Mouse (Mus musculus) G1E (cell line): ENCODE results near the gene Nt5dc1. TPM values are rescaled to one million over a fixed set of nuclear protein-coding genes. Genes with fewer than 3 reads are reported as not detected.
A peak's percentile ranks its signal among the peaks of the same experiment; 100 is the strongest.

Experiments used
- ATAC-seq: 2 replicates; pipeline ENCODE4 v1.8.0; 2016; ENCODE audit warnings: mild to moderate bottlenecking; ENCODE audit not compliant: insufficient number of reproducible peaks, poor library complexity, low FRiP score, severe bottlenecking; ENCODE audit errors: extremely low read depth
- DNase-seq: peaks from one replicate; pipeline ENCODE4 v3.0.0; 2012; ENCODE audit warnings: low spot score
- H3K27me3 ChIP-seq: 2 replicates; pipeline ENCODE4 v1.6.1; 2012; ENCODE audit warnings: mild to moderate bottlenecking, low read length, inconsistent platforms; ENCODE audit not compliant: insufficient read depth
- H3K36me3 ChIP-seq: replicated peaks from 2 replicates; pipeline ENCODE3; 2012; ENCODE audit warnings: mild to moderate bottlenecking, inconsistent platforms
- H3K4me1 ChIP-seq: 2 replicates; pipeline ENCODE4 v1.6.1; 2012; ENCODE audit warnings: low read depth, low read length, inconsistent platforms, mixed read lengths; ENCODE audit not compliant: insufficient read depth
- H3K4me3 ChIP-seq: 2 replicates; pipeline ENCODE4 v1.5.1; 2012; ENCODE audit warnings: low read depth, mild to moderate bottlenecking, inconsistent platforms, low read length, moderate library complexity, mixed read lengths
- H3K9me3 ChIP-seq: replicated peaks from 2 replicates; pipeline ENCODE4 v1.6.1; 2012; ENCODE audit warnings: inconsistent platforms
- CTCF ChIP-seq: IDR thresholded peaks from 2 replicates; pipeline ENCODE4 v1.5.1; 2012; ENCODE audit warnings: low read depth, low read length, inconsistent platforms, mixed read lengths
- GATA1 ChIP-seq: IDR thresholded peaks from 2 replicates; pipeline ENCODE4 v1.6.1; 2012; ENCODE audit warnings: borderline replicate concordance, low read length, inconsistent platforms, mixed read lengths
- GATA2 ChIP-seq: IDR thresholded peaks from 2 replicates; pipeline ENCODE4 v1.6.1; 2012; ENCODE audit warnings: low read depth, low read length, inconsistent platforms, borderline replicate concordance
- POLR2AphosphoS5 ChIP-seq: IDR thresholded peaks from 2 replicates; pipeline ENCODE4 v1.6.1; 2012; ENCODE audit warnings: low read depth, low read length, inconsistent platforms; ENCODE audit not compliant: insufficient replicate concordance
- TAL1 ChIP-seq: conservative IDR thresholded peaks from 2 replicates; pipeline ENCODE4 v1.6.1; 2012; ENCODE audit warnings: low read depth, low read length, inconsistent platforms, mixed read lengths
- polyA plus RNA-seq: library from polyadenylated mRNA; stranded (reverse); fragments of >175 nt; gene quantifications from 2 replicates; pipeline ENCODE4 v1.2.3, GENCODE M21; 2012
- total RNA-seq, 2 experiments: library from RNA; stranded (forward) in 1 of 2; stranded (reverse) in 1 of 2; fragments of 200-1000 nt in 1 of 2; fragments of >200 nt in 1 of 2; fragmentation: Nextera tagmentation in 1 of 2; gene quantifications; 2 replicates each; pipeline ENCODE4 v1.2.3; 2014 to 2017

Gene Nt5dc1
- total and polyA plus RNA-seq, 3 experiments = 7.6 to 48.8 (median 34.8) TPM

- Histone ChIP-seq H3K27me3 (no peaks in the 10 kb centered on the region), H3K9me3 (no peaks in the 10 kb centered on the region), H3K4me1 (no peaks in the 10 kb centered on the region; the same call in 1 of the 2 replicates), H3K4me3 (no peak overlapping the region), H3K36me3 (peaks cover 47% of the 10 kb centered on the region)
- TF ChIP-seq GATA2 (no peak), CTCF (no peak), POLR2AphosphoS5 (no peak), TAL1 (no peak), GATA1 (no peak)
- no peak for DNase-seq
- no peak for ATAC-seq
Observed at GRCm38 (mm10) chr10:34307070-34307469, 111.3 kb downstream of the Nt5dc1 start.

GRCm38 (mm10) chr10:34300368-34300767 is 118.0 kb downstream of the Nt5dc1 start:
- no peak overlapping the region for H3K4me3 ChIP-seq
- DNase-seq (no peak), ATAC-seq (no peak)
- no peak for TF ChIP-seq GATA1
- TF ChIP-seq GATA2 = no peak
- TF ChIP-seq TAL1 = no peak
- TF ChIP-seq CTCF = no peak
- no peak for TF ChIP-seq POLR2AphosphoS5
- no peaks in the 10 kb centered on the region for H3K27me3 ChIP-seq
- peaks cover 8% of the 10 kb centered on the region for H3K4me1 ChIP-seq
- H3K36me3 ChIP-seq = peaks cover 51% of the 10 kb centered on the region
- no peaks in the 10 kb centered on the region for H3K9me3 ChIP-seq

- H3K27me3 ChIP-seq = no peaks in the 10 kb centered on the region
- TF ChIP-seq GATA1 (no peak), POLR2AphosphoS5 (no peak), TAL1 (no peak), CTCF (no peak), GATA2 (no peak)
- DNase-seq = no peak
- H3K4me1 ChIP-seq = peaks cover 8% of the 10 kb centered on the region
- peaks cover 51% of the 10 kb centered on the region for H3K36me3 ChIP-seq
- ATAC-seq = no peak
- peak overlapping the region; percentile 66; the same call in 1 of the 2 replicates for H3K4me3 ChIP-seq
- no peaks in the 10 kb centered on the region for H3K9me3 ChIP-seq
Observed at GRCm38 (mm10) chr10:34297980-34298753, 120.2 kb downstream of the Nt5dc1 start.

- no peaks in the 10 kb centered on the region for H3K27me3 ChIP-seq
- no peaks in the 10 kb centered on the region for H3K9me3 ChIP-seq
- peaks cover 8% of the 10 kb centered on the region for H3K4me1 ChIP-seq
- DNase-seq (peak; percentile 15), ATAC-seq (peak; percentile 88)
- peaks cover 47% of the 10 kb centered on the region for H3K36me3 ChIP-seq
- H3K4me3 ChIP-seq = peak within 1 kb of the TSS; percentile 66
- TF ChIP-seq TAL1 = no peak
- TF ChIP-seq GATA1 = no peak
- no peak for TF ChIP-seq POLR2AphosphoS5
- TF ChIP-seq CTCF = no peak
- no peak for TF ChIP-seq GATA2
Observed at GRCm38 (mm10) chr10:34297299-34297979, 120.9 kb downstream of the Nt5dc1 start, which contains the start of gene Tspyl4. Gene Tspyl4, plus strand, starts transcription at chr10:34297442.

GRCm38 (mm10) chr10:34296911-34297298 is 121.4 kb downstream of the Nt5dc1 start:
- no peak overlapping the region; the same call in 1 of the 2 replicates for H3K4me3 ChIP-seq
- H3K9me3 ChIP-seq = no peaks in the 10 kb centered on the region
- ATAC-seq = no peak
- DNase-seq = no peak
- no peaks in the 10 kb centered on the region for H3K27me3 ChIP-seq
- peaks cover 43% of the 10 kb centered on the region for H3K36me3 ChIP-seq
- peaks cover 8% of the 10 kb centered on the region for H3K4me1 ChIP-seq
- no peak for TF ChIP-seq CTCF
- no peak for TF ChIP-seq POLR2AphosphoS5
- TF ChIP-seq GATA2 = no peak
- TF ChIP-seq TAL1 = no peak
- no peak for TF ChIP-seq GATA1

GRCm38 (mm10) chr10:34282420-34283238 is 135.7 kb downstream of the Nt5dc1 start:
- Histone ChIP-seq H3K27me3 (0 out of 2 replicates have a peak, but pooled peaks cover 2% of the 10 kb centered on the region), H3K4me1 (peaks cover 21% of the 10 kb centered on the region), H3K9me3 (no peaks in the 10 kb centered on the region), H3K4me3 (peak overlapping the region; percentile 98), H3K36me3 (peaks cover 22% of the 10 kb centered on the region)
- ATAC-seq (no peak), DNase-seq (peak; percentile 10)
- no peak for TF ChIP-seq GATA1
- no peak for TF ChIP-seq TAL1
- TF ChIP-seq POLR2AphosphoS5 = no peak
- no peak for TF ChIP-seq CTCF
- TF ChIP-seq GATA2 = no peak
